Mouse (Mus musculus): ENCODE results near the gene Jakmip3. TPM values are rescaled to one million over a fixed set of nuclear protein-coding genes. Genes with fewer than 3 reads are reported as not detected.

Jakmip3 gene
- total and polyA plus RNA-seq, 3 experiments = not detected

DNA sequence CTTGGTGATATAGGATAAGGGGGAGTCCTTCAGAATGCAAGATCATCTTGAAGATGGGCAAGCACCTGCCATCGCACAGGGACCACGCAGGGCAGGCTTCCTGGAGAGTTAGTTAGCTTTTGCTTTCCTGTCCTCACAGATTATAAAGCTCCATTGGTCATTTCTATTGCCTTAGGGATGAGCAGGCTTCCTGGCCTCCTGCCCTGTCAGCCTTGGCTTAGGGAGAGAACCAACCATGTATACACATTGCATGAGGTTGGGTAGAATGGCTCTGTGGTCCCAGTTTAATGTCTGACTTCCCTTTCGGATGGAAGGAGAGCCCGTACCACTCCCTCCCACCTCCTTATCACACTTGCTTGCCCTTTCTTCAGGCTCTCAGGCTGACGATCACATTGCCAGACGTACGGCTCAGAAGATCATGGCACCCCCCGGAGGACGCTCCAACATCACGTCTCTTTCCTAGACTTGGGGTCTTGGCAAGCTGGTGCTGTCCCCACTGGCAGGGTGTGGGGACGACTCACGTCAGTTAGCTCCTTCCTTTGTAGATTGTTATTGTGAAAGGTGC lies 160.1 kb downstream of the Jakmip3 start:
- H3K4me3 ChIP-seq (ENCODE audit: control insufficient read depth in 1 of 2, insufficient read depth in 1 of 2, low read depth in 2 of 2, low read length in 2 of 2) = no peak overlapping the region
- TF ChIP-seq ZNF384 (IDR thresholded peaks at IDR 0.05; ENCODE audit: low read depth, low read length) (no peak), MEF2A (IDR thresholded peaks at IDR 0.05; ENCODE audit: extremely low read depth, insufficient replicate concordance, low read depth, low read length, poor library complexity, severe bottlenecking) (no peak)
- no peak for DNase-seq (ENCODE audit: low read depth, low spot score)
- no peaks in the 10 kb centered on the region for H3K36me3 ChIP-seq (ENCODE audit: control insufficient read depth in 1 of 2, insufficient read depth in 2 of 2, low read length in 2 of 2)
- no peaks in the 10 kb centered on the region for H3K9me3 ChIP-seq (replicated peaks; ENCODE audit: insufficient read depth, low read length)
- no peak overlapping the region for H3K27ac ChIP-seq (ENCODE audit: control insufficient read depth, low read depth, low read length)
- H3K79me2 ChIP-seq (ENCODE audit: control insufficient read depth, insufficient read depth, low read length, poor library complexity) = no peaks in the 10 kb centered on the region
- H3K4me1 ChIP-seq (ENCODE audit: control insufficient read depth in 1 of 2, insufficient read depth in 2 of 2, low read length in 2 of 2) = no peaks in the 10 kb centered on the region
- no peak overlapping the region for H3K9ac ChIP-seq (ENCODE audit: control insufficient read depth, low read depth, low read length, poor library complexity, severe bottlenecking)
- no peaks in the 10 kb centered on the region for H3K27me3 ChIP-seq (ENCODE audit: control insufficient read depth in 1 of 2, insufficient read depth in 2 of 2, low read length in 2 of 2)

DNA sequence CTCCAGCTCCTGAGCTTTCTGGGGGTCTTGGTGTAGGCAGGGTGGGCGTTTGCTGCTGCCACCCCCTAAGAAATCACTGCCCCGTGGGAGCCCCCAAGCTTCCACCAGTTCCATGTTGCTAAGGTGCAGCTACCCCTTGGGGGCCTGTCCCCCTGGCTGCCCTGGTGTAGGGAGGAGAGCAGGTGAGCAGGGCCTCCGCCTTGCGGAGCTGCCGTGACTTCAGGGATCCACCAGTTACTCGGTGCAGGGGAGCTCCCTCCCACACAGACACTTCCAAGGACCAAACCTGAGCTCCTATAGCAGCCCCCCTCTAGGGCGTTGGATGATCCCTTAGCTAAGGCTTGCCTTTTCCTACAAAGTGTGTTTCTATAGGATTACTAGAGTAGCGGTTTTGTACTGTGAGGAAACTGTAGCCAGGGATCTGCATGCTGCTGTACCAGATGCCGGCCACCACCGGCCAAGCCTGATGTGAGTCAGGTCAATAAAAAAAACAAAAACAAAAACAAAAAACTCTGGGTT lies 160.8 kb downstream of the Jakmip3 start:
- Histone ChIP-seq H3K36me3 (ENCODE audit: control insufficient read depth in 1 of 2, insufficient read depth in 2 of 2, low read length in 2 of 2) (no peaks in the 10 kb centered on the region), H3K4me1 (ENCODE audit: control insufficient read depth in 1 of 2, insufficient read depth in 2 of 2, low read length in 2 of 2) (no peaks in the 10 kb centered on the region), H3K27ac (ENCODE audit: control insufficient read depth, low read depth, low read length) (no peak overlapping the region), H3K4me3 (ENCODE audit: control insufficient read depth in 1 of 2, insufficient read depth in 1 of 2, low read depth in 2 of 2, low read length in 2 of 2) (no peak overlapping the region), H3K27me3 (ENCODE audit: control insufficient read depth in 1 of 2, insufficient read depth in 2 of 2, low read length in 2 of 2) (no peaks in the 10 kb centered on the region), H3K9ac (ENCODE audit: control insufficient read depth, low read depth, low read length, poor library complexity, severe bottlenecking) (no peak overlapping the region), H3K79me2 (ENCODE audit: control insufficient read depth, insufficient read depth, low read length, poor library complexity) (no peaks in the 10 kb centered on the region), H3K9me3 (replicated peaks; ENCODE audit: insufficient read depth, low read length) (no peaks in the 10 kb centered on the region)
- no peak for TF ChIP-seq HCFC1 (IDR thresholded peaks at IDR 0.05; ENCODE audit: low read depth, low read length)
- TF ChIP-seq E2F4 (IDR thresholded peaks at IDR 0.05; ENCODE audit: borderline replicate concordance, low read depth, low read length) = no peak
- TF ChIP-seq ETS1 (IDR thresholded peaks at IDR 0.05; ENCODE audit: low read depth, low read length) = no peak
- TF ChIP-seq CHD1 (IDR thresholded peaks at IDR 0.05; ENCODE audit: low read depth, low read length) = no peak
- no peak for TF ChIP-seq USF2 (IDR thresholded peaks at IDR 0.05; ENCODE audit: borderline replicate concordance in 1 of 2, insufficient read depth in 1 of 2, low read depth in 1 of 2, low read length in 2 of 2)
- TF ChIP-seq NRF1 (IDR thresholded peaks at IDR 0.05; ENCODE audit: insufficient read depth, low read depth, low read length, poor library complexity, severe bottlenecking) = no peak
- no peak for DNase-seq (ENCODE audit: low read depth, low spot score)

GRCm38 (mm10) chr7:139101826-139102225 lies 161.3 kb downstream of the Jakmip3 start:
- H3K4me3 ChIP-seq (ENCODE audit: control insufficient read depth in 1 of 2, insufficient read depth in 1 of 2, low read depth in 2 of 2, low read length in 2 of 2) = no peak overlapping the region
- no peak overlapping the region for H3K27ac ChIP-seq (ENCODE audit: control insufficient read depth, low read depth, low read length)
- DNase-seq (ENCODE audit: low read depth, low spot score) = no peak
- no peaks in the 10 kb centered on the region for H3K36me3 ChIP-seq (ENCODE audit: control insufficient read depth in 1 of 2, insufficient read depth in 2 of 2, low read length in 2 of 2)
- no peak overlapping the region for H3K9ac ChIP-seq (ENCODE audit: control insufficient read depth, low read depth, low read length, poor library complexity, severe bottlenecking)
- no peaks in the 10 kb centered on the region for H3K27me3 ChIP-seq (ENCODE audit: control insufficient read depth in 1 of 2, insufficient read depth in 2 of 2, low read length in 2 of 2)
- H3K9me3 ChIP-seq (replicated peaks; ENCODE audit: insufficient read depth, low read length) = no peaks in the 10 kb centered on the region
- TF ChIP-seq ELF1 (IDR thresholded peaks at IDR 0.05; ENCODE audit: low read depth, low read length) = no peak
- TF ChIP-seq ZNF384 (IDR thresholded peaks at IDR 0.05; ENCODE audit: low read depth, low read length) = no peak
- no peak for TF ChIP-seq ZKSCAN1 (IDR thresholded peaks at IDR 0.05; ENCODE audit: low read depth, low read length)
- TF ChIP-seq MAZ (IDR thresholded peaks at IDR 0.05; ENCODE audit: low read depth, low read length) = no peak
- TF ChIP-seq TBP (IDR thresholded peaks at IDR 0.05; ENCODE audit: low read depth, low read length) = no peak
- no peak for TF ChIP-seq MXI1 (IDR thresholded peaks at IDR 0.05; ENCODE audit: low read depth, low read length)
- no peak for TF ChIP-seq EP300 (IDR thresholded peaks at IDR 0.05; ENCODE audit: low read depth in 1 of 2, low read length in 2 of 2)
- no peak for TF ChIP-seq JUND (IDR thresholded peaks at IDR 0.05; ENCODE audit: low read depth, low read length)
- no peaks in the 10 kb centered on the region for H3K4me1 ChIP-seq (ENCODE audit: control insufficient read depth in 1 of 2, insufficient read depth in 2 of 2, low read length in 2 of 2)
- no peaks in the 10 kb centered on the region for H3K79me2 ChIP-seq (ENCODE audit: control insufficient read depth, insufficient read depth, low read length, poor library complexity)

Data from MEL (cell line).